Mouse (Mus musculus) granulocyte monocyte progenitor cell, adult 5-6 weeks (primary cell): ENCODE measurements at regions not wholly inside any gene's neighbourhood (a gene's known extent, or its start where the extent isn't known, plus 50 kb on each side); places are given as distances from the start of the nearest gene placed in this dataset.

ENCODE experiments used
- ATAC-seq: replicated peaks from 2 replicates; pipeline ENCODE4 v1.8.0; 2016; ENCODE audit warnings: mild to moderate bottlenecking, moderate TSS enrichment, inconsistent platforms; ENCODE audit not compliant: poor library complexity, severe bottlenecking

DNA sequence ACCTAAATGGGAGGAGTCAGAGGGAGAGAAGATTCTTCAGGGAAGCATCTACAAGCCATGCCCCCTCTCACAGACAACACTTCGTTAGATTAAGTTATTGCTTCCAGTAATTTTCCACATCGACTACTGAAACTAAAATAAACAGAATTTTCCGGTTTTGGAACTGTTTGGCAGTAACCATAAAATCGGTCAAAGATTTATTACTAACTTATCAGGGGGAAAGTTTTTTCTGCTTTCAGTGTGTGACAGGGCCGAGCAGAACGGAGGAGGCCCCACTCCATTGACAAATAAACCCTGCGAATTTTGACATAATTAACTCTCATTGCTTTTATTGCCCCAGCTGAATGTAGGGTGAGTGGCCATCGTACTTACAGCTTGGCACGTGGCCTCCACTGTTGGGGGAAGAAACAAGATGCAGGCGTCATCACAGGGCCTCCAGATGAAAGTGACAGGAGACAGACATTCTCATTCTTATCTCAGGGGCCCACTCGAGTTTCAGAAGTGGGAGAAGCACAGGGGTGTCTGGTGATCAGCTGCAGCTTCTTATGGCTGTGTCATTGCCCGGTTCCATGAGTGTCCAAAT is 229.6 kb upstream of the Foxq1 start:
- ATAC-seq = no peak

DNA sequence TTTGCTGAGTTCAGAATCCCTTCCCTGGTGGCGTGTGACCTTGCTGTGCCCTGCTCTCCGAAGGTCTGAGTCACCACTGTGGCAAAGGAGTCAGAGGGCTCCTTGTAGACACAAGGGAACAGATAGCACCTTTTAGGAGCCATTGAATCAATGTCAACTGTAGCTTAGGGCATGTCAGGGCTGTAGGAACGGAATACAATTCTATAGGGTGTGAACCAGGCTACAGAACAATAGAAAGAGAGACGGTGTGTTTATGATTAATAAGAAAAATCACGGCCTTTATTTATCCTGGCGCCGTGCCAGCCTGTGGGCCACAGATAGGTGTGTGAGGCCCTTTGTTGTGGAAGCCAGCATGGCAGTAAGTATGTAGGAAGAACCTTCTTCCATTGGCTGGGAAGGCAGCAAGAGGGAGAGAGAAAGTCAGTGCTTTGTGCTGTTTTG is 228.4 kb upstream of the Foxq1 start:
- ATAC-seq = no peak

DNA sequence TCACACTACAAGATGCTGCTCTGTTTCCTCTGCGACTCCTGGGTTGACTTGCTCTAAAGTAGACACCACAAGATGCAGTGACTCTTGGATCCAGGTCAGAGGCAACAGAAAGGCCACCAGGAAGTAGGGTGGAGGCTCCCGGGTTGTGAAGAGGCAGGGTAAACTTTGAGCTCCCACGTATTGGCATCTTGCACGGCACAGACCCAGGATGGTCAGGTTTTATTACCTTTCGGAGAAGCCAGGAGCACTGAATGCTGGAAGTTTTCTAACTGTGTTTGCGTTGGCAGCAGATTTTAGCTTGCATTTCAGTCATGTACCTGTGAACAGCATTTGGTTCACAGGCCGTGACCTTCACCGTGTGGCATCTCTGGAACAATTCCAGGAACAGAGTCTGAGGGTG is 227.2 kb upstream of the Foxq1 start:
- no peak for ATAC-seq

DNA sequence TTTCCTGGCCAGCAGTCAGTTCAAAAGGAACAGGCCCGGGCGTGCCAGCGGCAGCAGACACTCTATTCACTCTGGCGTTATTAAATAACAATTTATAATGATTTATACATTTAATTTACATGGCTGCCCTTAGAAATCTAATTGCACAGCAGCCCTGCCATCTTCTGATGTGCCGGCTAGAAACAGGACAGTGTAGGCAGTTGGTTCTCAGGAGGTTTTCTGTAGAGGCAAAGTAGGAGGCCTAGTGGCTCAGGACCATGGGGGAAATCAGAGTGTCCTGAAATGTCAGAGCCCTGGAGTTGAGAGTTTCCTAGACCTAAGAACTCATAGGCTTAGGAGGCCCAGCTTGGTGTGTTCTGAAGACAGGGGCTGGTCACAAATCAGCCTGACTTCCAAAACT is 225.2 kb upstream of the Foxq1 start:
- ATAC-seq = no peak

DNA sequence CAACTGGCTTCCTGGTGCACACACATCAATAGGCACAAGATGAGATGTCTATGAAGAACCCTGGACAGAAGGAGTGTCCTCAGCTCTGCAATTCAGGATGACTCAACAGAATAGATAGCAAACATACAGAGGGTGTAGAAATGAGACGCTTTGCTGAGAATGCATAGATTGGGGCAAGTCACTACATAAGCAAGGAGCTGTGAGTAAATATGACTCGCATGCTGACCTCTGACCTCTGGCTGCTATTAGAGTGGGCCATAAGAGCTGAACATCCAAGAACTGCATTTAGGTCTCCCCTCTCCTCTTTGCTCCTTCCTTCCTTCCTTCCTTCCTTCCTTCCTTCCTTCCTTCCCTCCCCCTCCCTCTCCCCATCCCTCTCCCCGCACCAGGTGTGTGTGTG is 221.0 kb upstream of the Foxq1 start:
- ATAC-seq = no peak

DNA sequence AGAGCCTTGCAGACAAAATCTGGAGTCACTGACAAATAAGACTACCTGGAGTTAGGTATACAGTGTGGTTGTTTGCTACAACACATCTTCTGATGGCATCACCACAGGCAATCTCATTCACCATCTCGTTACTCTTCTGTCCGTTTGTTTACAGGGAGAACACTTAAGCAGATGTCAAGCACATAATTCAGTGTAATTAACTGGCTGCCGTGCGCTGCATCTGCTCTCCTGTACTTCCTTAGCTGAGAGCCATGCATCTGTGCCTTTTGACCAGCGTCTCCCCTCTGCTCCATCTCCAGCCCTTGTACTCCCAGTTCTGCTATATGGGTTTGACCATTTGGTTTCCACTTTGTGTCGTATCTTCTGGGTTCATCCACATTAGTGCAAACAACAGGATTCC is 218.3 kb upstream of the Foxq1 start:
- ATAC-seq = no peak

DNA sequence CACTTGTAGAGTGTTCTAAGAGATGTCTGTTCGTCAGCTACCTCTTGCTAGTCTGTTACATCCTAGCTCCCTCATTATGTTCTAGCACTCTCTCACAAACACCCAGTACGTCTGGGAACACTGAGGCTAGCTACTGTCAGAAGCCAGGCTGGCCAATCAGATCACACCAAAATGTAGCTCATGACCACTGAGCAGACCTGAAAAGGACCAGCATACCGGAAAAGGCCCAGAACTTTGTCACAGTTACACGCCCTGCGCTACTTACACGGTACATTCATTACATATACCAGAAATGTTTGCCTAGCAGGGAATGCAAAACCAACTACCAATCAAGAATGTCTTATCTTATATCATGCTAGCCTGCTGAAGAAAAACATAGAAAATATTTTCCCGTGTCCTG is 216.5 kb upstream of the Foxq1 start:
- no peak for ATAC-seq

DNA sequence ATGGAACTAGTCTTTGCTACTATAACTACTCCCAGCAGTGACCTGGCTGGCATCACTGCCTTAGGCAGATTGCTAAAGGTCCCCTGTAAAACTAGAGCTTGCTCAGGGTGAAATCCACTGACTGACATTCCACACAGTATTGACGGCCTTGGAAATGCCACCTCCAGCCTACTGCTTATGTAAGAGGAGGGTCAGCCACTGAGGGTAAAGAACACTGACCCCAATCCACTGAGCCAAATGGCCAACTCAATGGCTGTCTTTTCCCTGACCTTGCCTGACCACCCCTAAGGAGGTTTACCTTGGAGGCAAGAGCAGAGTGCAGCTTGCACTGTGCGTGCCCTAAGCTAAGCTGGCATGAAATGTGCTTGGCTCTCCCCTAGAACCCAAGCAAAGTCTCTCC is 216.0 kb upstream of the Foxq1 start:
- no peak for ATAC-seq

DNA sequence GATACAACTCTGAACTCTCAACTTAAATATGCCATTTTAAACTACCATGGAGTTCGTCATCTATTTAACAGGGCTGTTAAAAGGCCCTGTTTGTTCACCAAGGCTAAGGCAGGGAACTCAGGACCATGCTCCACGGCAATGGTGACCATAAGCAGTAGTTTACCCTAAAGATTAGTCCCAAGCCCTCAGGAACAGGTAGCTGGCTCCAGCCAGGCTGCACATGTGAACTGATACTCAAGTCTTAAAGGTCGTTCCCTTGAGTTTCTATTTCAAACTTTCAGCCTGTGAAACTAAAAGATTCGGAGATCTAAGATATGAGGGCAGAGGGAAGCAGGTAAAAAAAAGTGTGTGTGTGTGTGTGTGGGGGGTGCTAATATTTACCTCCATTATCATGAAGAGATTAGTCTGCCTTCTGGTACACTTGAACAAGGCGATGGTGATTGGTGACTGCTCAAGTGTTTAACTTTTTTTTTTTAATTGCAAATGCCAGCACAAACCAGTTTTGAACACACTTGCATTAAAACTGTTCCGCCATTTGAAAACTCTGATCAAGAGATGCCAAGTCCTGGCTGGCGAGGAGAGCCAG is 215.5 kb upstream of the Foxq1 start:
- no peak for ATAC-seq

DNA sequence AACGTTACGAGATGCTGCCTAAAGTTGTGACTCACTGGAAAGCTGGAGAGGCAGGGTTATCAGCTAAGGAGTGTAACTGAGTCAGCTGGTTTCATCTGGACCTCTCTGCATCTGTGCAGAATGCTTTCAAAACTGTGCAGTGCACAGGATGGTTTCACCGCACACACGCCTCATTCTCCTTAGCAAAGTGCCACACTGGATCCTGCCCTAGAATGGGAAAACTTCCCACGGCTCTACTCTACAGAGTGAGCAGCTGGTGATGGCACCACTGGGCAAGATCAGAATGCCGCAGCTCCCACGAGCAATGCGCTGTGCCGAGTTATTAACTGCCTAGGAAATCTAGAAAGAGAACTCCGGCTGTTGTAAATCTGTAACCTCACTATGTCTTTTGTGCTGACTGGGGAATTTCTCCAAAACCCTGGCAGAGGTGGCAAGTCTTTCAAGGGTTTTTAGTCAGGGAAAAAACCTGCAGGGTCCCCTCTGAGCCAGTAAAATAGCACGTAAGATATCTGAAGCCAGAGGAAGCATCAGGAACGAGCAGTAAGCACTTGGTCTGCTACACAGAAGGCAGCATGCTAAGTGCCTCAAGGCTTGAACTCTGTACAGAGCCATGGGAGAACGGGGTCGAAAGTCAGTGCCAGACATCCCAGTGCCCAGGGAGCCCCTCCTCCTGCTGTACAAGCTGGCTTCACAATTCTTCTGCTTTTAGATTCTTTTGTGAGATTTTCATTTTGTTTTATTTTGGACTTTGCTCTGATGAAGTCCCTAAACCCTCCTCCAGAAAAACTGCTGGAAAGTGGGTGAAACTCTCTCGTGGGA is 214.4 kb upstream of the Foxq1 start:
- no peak for ATAC-seq

DNA sequence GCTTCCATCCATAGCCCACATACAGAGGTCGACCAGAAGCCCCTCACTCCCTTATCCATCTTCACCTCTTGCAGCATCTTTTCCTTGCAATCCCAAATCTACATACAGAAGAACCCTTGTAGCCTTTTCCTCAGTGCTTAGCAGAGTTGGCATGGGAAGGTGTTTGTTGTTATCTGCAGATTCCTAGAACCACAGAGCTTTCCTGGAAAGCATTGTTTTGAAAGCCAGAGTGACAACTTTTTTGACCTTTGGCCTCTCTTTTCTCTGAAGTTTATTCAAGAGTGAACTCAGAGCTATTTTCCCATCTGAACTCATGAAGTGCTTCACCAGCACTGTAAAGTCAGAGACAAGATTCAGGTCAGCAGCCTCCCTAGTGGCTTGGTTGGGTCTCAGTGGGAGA is 209.7 kb upstream of the Foxq1 start:
- no peak for ATAC-seq

DNA sequence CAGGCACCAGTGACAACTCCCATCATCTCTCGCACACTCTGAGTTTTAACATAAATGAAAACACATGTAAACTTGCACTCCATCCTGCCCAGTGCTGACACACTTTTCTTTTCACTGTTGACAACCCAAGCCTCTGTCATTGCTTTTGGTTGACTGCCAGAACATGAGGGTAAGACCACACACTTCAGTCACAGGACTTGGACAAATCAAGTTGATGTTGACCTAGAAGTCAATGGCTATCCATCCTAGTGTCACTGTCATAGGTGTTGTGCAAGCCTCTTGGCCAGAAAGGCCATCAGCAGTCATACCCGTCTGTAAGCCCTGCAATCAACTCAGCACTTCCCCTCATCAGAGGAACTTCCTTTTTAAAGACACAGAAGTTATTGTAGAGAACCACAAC is 208.9 kb upstream of the Foxq1 start:
- ATAC-seq = peak; percentile 90

DNA sequence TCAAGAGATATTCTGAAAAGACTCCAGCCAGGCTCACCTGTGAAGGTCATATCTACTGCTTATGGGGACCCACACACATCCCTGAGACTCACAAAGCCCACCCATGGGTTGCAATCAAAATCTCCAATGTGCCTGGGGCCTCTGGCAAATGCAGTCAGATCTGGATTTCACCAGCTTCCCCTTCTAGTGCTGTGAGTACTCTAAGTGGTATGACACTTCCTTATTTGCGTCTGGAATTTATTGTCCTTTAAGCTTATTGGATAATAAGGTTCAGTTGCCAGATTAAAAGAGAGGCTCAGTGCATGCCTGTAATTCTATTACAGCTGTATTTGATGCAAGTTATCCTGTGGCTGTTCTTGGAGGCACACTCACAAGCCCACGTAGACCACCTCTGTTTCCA is 206.3 kb upstream of the Foxq1 start:
- ATAC-seq = peak; percentile 47

DNA sequence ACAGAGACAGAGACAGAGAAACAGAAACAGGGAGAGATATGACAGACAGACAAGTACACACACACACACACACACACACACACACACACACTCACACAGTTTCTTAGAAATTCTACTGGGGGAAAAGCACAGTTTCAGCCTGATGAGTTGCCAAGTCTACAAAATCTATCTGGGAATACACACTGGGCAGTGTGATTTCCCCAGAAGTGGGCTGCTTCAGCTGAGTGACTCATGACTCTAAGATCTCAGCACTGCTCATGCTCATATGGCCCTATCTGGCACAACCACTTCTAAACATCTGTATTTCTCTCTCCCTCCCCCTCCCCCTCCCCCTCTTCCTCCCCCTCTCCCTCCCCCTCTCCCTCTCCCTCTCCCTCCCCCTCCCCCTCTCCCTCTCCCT is 204.5 kb upstream of the Foxq1 start:
- ATAC-seq = no peak

DNA sequence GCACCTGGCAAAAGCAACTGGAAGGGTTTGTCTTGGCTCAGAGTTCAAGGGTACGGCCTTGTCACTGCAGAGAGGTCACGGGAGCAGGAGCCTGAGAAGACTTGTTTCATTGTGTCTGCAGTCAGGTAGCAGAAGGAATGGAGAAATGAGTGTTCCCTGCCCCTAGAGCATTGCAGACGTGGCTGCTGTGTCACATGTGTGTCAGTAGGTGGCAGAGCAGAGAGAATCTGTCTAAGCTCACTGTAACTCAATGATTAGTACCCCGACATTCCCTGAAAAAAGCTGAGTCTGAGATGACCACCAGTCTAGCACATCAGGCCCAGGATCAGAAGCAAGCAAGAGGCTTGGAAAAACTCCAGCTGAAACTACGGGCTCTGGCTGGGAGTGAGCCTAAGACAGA is 203.1 kb upstream of the Foxq1 start:
- ATAC-seq = no peak

DNA sequence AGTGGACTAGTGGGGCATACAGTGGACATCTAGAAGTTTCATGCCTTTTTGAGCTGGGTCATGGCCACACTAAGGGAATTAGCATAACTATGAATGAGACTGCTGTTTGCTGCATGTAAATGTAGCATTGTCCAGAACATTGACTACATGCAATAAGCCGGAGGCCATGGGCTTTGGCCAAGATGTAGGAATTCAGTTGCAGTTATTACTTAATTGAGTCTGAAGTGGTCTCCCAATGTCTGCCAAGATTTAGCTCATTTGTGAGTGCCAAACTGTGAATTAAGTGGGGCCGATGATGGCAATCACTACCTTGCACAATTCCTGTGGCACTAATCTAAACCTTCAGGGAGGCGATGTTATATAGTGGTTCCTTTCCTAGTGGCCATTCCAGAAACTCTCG is 196.6 kb upstream of the Foxq1 start:
- ATAC-seq = no peak

DNA sequence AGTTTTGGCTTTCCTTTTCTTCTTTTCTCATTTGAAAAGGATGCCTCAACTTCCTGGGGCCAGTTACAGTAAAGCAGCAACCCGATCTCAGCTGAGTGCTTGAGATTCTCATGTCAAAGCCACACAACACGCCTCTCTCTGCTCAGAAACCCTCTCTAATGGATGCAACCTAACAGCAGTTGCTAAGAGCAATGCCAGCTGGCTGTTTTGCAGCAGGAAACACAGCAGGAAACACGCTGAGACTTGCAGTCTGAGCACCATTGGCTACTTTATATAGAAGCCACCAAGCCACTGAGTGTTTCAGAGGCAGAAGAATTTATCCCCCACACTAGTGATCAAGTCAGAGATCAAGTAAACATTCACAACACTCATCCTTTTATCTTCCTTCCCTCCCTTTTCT is 193.5 kb upstream of the Foxq1 start:
- no peak for ATAC-seq

DNA sequence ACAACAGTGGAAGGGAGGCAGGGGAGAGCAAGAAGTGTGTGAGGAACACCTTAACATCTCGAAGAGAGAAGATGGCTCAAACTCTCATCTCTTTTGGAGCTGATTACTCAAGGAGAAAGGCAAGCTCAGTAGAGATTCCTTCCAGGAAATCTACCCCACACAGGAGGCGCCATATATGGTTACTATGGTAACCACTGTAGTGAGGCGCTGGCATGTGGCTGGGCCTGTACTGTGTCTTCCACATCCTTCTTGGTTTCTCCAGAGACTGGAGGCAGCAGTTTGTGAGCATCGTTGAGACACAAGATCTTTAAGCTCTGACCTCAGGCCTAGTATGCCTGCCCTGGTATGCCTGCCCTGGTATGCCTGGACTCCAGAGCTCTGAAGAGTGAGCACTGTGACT is 191.6 kb upstream of the Foxq1 start:
- ATAC-seq = no peak

DNA sequence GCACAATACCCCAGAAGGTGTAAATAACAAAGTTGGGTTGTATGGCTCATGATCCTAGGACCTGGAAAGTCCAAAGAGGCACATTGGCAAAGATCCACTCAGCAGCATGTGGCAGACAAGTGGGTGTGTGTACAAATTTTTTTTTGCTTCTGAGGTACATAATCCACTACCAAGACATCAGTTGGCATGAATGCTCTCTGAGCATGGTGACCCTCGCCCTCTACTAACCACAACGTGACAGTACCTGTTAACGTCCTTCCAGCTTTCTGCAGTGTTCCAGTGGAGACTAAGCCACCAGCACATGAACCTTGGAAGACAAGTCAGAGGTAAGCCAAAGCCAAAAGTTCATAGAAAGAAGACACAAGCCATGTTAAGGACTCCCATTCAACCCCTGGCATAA is 188.7 kb upstream of the Foxq1 start:
- no peak for ATAC-seq

DNA sequence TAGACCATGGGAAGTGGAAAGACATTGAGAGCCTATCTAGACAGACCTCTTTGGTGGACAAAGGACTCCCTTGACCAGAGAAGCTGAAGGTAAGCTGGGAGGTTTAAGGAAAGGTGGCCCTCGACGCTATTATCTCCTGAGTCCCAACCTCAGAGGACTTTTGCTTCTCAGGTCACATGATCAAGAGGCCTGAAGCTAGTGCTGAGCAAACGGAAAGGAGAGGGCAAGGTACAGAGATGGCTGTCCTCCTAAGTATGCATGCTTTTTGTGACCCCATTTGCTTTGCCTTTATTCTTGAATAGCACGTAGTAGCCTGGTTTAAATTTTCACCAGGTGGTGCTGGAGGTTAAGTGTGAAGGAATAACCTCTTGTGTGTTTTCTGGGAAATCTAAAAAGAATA is 186.8 kb upstream of the Foxq1 start:
- ATAC-seq = no peak

DNA sequence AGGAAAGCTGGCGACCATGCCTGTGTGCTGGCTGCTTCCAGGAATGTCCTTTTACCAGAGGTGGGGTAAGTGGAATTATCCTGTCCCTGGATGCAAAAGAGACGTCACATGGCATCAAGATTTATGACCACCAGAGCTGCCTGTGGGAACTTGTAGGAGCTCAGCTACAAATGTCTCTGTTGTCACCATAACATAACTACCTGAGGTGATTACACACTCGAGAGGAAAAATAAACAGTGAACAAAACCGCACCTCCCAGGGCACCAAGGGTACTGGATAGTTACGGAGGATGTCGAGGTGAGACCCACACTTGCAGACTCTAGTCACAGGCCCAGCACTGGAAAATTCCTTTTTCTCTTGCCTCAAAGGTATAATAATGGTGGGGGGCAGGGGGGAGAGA is 185.1 kb upstream of the Foxq1 start:
- ATAC-seq = no peak

DNA sequence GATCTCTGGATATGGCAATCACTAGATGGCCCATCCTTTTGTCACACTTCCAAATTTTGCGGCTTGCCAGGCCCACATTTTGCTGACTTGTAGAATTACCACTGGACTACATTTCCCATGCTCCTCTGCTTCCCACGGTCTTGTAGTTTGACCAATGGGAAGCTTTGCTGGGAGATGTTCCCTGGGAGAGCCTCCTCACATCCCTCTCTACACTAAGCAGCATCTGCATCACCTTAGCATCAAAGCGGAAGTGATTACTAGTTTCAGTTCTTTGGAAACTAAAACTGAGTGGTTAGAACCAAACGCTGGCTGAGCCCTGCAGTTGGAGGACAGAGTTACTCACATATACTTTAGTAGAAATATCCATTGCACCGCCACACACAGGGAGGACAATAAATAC is 181.9 kb upstream of the Foxq1 start:
- peak; percentile 56 for ATAC-seq
